Mouse (Mus musculus) embryonic fibroblast, embryonic 13.5 days (primary cell): ENCODE measurements at regions not wholly inside any gene's neighbourhood (a gene's known extent, or its start where the extent isn't known, plus 50 kb on each side); places are given as distances from the start of the nearest gene placed in this dataset.

Experiments used
- CTCF ChIP-seq: IDR thresholded peaks from 2 replicates; pipeline ENCODE4 v1.5.1; 2011; ENCODE audit warnings: mild to moderate bottlenecking, control low read depth, low read length, moderate library complexity, borderline replicate concordance; ENCODE audit not compliant: insufficient read depth
- POLR2A ChIP-seq: IDR thresholded peaks from 2 replicates; pipeline ENCODE4 v1.6.1; 2011; ENCODE audit warnings: low read depth, mild to moderate bottlenecking, control low read depth, low read length, moderate library complexity

DNA sequence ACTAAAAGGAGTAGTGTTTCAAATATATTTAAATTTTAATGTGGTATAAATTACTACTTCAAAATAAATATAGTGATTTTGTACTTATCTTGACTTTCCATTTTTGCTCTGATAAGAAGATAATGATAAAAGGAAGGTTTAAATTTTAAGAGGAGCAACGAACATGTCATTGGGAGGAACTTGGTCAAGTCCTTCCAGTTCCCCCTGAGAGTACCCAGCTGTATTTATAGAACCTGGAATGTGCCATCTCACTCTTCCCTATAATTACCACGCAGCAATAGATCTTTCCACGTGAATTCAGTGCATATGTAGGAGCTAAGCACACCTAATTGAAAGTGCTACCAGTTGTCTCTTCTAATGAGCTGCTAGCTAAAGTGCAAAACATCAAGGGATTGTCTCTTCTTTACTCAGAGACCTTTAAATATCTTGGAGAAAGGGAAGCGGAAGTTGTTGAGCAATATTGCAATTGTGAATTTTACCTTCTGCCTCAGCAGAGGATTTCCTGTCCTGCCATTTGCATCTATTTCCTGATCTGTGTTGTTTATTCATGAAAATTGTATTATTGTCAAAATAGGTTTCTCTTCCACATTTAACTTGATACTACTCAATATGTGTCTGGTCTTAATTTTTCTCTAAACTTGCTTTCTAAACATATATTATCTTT is 1243.0 kb upstream of the Zeb2 start:
- TF ChIP-seq CTCF (no peak), POLR2A (no peak)
